Mouse (Mus musculus): ENCODE results near the gene Lrrc1.

GRCm38 (mm10) chr9:77482281-77482680 is 62.4 kb downstream of the Lrrc1 start:
- no peak for TF ChIP-seq CTCF (conservative IDR thresholded peaks at IDR 0.05; ENCODE audit: insufficient read depth, insufficient read length, low read depth, low read length)
- no peak for TF ChIP-seq POLR2A (IDR thresholded peaks at IDR 0.05; ENCODE audit: low read depth, low read length)

Data from kidney, adult 2 months (tissue).